Mouse (Mus musculus): ENCODE data around the gene Col19a1. TPM values are rescaled to one million over a fixed set of nuclear protein-coding genes. Genes with fewer than 3 reads are reported as not detected.

The Col19a1 gene
- polyA plus RNA-seq, 1 experiment, result not detected

DNA sequence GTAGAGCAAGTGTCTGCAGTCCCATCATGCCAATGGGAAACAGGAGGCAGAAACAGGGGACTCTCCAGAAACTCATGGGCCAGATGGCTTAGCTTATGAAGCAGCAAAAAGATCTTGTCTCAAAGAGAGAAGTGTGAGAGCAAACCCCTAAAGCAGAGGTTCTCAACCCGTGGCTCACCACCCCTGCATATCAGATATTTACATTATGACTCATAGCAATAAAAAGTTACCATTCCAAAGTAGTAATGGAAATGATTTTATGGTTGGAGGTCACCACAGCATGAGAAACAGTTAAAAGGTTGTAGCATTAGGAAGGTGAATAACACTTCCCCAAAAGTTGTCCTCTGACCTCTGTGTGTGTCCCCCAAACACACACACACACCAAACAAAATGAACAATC, 350.9 kb downstream of the Col19a1 start:
- Histone ChIP-seq H3K27ac (replicated peaks; ENCODE audit: low read depth, low read length) (no peak overlapping the region), H3K4me3 (ENCODE audit: insufficient read depth, low read depth, low read length) (no peak overlapping the region), H3K4me1 (ENCODE audit: control insufficient read depth, insufficient read depth, insufficient read length, low read length) (no peaks in the 10 kb centered on the region)

DNA sequence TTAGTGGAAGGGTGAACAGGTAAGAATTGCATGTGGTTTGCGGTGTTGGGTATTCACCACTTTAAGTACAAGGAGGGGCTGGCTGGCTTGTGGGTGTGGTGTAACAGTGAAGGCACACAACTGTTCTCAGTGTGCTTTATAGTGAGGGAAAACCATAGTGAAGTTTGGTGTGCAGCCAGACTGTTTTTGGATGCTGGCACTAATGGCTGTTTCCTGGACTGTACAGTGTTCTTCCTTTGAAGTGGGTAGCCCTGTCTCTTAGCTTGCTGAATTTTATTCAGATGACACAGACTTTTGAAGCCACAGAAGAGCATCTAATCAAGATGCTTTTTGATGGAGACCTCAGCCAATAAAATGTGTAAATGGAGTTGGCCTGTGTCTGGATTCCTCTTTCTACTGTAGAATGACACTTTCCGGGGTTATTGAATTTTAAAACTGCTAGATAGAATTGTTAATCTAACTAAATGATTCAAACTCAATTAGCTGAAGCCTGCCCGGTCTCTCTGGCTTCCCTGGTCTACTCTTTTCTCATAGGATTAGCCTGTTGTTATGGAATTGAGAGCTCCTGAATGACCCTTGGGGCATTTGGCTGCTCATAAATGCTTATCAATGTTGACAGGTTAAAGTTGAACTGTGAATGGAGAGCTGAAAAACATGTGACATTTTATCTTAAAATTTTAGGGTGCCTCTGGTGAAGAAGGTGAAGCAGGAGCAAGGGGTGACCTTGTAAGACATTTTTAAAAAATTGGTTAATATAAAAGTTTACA, 355.6 kb downstream of the Col19a1 start:
- Histone ChIP-seq H3K4me1 (ENCODE audit: control insufficient read depth, insufficient read depth, insufficient read length, low read length) (no peaks in the 10 kb centered on the region), H3K4me3 (ENCODE audit: insufficient read depth, low read depth, low read length) (no peak overlapping the region), H3K27ac (replicated peaks; ENCODE audit: low read depth, low read length) (no peak overlapping the region)

DNA sequence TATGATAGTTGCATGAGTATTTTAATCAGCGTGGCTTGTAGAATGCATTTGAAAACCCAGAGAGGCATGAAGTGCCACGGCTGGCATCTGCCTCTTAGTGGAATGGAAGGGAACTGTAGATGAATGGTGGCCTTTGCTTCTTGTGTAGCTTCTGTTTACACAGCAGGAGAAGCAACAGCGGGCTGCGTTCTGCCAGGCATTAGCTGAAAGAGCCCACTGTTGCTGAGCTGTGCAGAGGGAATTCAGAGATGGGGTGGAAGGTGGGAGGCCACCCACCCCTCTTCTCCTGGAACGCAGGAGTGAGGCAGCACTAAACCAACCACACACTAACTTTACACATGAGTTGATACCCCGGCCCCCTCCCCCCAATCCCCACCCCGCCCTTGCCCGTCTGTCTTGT, 356.8 kb downstream of the Col19a1 start:
- Histone ChIP-seq H3K4me3 (ENCODE audit: insufficient read depth, low read depth, low read length) (no peak overlapping the region), H3K4me1 (ENCODE audit: control insufficient read depth, insufficient read depth, insufficient read length, low read length) (no peaks in the 10 kb centered on the region), H3K27ac (replicated peaks; ENCODE audit: low read depth, low read length) (no peak overlapping the region)

DNA sequence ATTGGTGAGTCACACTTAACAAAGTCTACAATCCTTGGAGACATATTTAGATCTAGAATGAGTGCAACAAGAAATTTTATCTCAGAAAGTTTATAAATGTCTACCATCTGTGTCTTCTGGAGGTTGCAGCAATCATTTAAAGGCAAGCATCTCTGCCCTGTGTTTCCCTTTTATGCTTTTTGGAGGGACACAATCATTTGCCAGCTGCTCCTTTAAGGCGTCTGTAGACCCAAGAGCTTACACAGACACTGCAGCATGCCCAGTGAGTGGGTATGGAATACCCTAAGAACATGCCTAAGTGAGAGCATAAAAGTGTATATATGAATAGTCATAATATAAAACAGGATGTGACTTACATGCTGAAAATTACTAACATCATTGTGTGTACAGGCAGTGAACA, 357.7 kb downstream of the Col19a1 start:
- Histone ChIP-seq H3K4me3 (ENCODE audit: insufficient read depth, low read depth, low read length) (no peak overlapping the region), H3K27ac (replicated peaks; ENCODE audit: low read depth, low read length) (no peak overlapping the region), H3K4me1 (ENCODE audit: control insufficient read depth, insufficient read depth, insufficient read length, low read length) (no peaks in the 10 kb centered on the region)

DNA sequence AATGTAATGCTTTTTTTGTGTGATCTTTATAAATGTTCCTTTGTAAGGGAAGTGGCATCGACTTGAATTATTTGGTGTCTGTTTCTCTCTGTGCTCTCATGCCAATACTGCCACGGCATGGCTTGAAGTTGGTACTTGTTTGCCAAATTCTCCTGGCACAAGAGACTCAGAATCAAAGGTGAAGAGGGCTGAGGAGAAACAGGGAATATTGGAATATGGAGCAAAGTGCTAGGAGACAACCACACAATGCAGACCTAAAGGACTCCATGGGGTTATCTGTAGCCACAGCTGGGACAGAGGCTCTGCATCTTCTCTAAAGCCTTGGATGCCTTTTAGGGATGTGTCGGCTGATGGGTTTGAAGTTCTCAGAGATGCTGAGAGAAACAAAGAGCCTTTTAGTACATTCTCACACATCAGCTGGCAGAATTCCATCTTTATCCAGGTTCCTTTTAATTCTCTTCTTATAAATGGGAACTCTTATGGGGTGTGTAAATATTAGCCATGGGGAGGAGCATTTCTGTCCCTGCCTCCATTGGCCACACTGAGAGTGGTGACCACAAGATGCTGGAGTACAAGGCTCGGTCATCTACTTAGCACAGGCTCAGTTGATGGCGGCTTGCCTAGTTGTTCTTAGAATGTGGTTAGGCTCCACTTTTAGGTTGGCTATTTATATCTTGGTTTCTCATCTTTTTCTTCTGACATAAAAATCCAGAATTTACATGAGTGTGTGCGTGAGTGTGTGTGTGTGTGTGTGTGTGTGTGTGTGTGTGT, 360.1 kb downstream of the Col19a1 start:
- no peak overlapping the region for H3K27ac ChIP-seq (replicated peaks; ENCODE audit: low read depth, low read length)

DNA sequence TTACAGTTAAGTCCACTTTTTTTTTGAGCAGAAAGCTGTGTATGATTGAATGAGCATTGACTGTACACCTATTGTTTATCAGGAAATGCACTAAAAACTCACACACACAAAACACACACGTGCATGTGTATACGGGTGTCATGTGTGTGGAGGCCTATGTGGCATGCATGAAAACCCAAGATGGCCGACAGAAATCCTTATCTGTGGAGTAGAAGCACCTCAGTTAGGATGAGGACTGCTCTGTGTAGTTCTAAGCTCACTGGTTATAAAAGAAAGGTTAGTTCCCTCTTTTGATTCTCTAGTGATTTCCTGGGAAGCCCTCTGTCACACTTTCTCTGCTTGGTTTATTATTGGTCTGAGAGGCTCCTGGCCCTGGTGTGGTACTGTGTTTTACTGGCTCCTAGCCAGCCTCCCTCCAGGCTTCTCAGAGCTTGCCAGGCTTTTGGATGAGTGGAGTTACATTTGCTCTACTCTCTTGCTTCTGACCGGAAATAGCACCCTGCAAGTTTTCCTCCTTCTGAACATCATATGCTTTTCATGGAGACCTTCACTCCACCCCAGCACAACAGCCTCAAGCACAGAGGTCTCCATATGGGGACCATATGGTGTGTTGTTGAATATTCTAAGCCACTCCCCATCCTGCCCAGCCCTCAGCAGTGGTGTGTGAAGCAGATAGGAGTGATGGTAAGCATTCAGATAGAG, 361.3 kb downstream of the Col19a1 start:
- Histone ChIP-seq H3K27ac (replicated peaks; ENCODE audit: low read depth, low read length) (no peak overlapping the region), H3K4me3 (ENCODE audit: insufficient read depth, low read depth, low read length) (no peak overlapping the region), H3K4me1 (ENCODE audit: control insufficient read depth, insufficient read depth, insufficient read length, low read length) (no peaks in the 10 kb centered on the region)

More for the DNA sequence above, 360.1 kb downstream of the Col19a1 start:
- Histone ChIP-seq H3K4me3 (ENCODE audit: insufficient read depth, low read depth, low read length) (no peak overlapping the region), H3K4me1 (ENCODE audit: control insufficient read depth, insufficient read depth, insufficient read length, low read length) (no peaks in the 10 kb centered on the region)

DNA sequence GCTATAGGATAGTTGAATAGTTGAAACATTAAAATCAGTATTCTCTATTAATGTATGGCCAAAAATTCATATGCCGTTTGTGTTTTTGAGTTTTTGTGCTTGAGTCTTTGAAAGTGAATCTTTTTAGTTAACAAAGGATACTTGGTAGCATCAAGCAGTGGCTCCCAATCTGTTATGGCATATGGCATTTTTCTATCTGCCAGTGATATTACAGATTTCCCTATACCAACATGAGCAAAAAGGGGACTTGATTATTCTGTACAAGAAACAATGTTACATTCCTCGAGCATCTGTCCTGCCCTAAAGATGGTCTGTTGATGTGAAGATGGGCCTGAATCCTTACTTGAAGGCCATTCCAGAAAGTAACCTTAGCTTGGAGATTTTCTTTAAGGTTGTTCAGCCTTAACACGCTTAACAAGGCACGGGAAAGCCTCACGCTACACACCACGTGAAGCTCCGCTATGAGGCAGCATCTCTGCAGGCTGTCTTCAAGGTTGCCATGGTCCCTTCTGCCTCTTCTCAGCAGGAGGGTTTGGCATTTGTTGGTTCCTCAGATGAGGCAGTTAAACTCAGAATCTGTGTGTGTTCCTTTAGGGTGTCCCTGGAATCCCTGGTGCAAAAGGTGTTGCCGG, 364.2 kb downstream of the Col19a1 start:
- Histone ChIP-seq H3K27ac (replicated peaks; ENCODE audit: low read depth, low read length) (no peak overlapping the region), H3K4me1 (ENCODE audit: control insufficient read depth, insufficient read depth, insufficient read length, low read length) (no peaks in the 10 kb centered on the region), H3K4me3 (ENCODE audit: insufficient read depth, low read depth, low read length) (no peak overlapping the region)

DNA sequence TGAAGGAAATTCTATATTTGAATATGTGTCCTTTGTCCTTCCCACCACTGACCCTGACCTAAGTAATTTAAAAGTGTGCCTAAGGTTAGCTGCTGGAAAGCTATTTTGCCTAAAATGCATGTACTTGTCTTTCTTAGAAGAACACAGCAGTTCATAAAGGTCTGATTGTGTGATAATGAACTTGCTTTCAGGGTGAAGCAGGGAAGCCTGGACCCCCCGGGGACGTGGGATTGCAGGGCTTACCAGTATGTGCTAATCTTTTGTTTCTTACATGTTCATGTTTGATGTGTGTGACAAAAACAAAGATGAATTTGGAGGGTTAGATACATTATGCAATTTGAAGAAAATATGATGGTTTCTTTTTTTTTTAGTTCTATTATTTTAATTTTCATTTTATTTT, 365.0 kb downstream of the Col19a1 start:
- Histone ChIP-seq H3K27ac (replicated peaks; ENCODE audit: low read depth, low read length) (no peak overlapping the region), H3K4me1 (ENCODE audit: control insufficient read depth, insufficient read depth, insufficient read length, low read length) (no peaks in the 10 kb centered on the region), H3K4me3 (ENCODE audit: insufficient read depth, low read depth, low read length) (no peak overlapping the region)

DNA sequence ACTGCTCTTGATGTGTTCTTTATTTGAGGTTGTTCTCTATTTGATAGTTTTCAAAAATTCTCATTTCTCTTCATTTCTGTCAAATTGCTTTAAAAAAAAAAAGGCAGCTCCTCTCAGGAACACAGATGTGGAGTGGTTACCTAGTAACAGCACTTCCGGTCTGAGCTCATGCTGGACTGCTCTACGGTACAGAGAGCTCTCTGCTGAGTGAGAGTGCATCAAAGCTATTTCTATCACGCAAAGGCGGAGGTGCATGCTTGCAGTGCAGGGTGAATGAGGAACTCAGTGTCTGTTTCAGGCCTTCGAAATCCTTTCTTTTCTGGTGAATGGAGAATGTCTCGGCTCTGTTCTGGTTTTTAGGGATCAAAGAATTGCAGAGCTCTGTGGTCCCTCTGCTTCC, 368.2 kb downstream of the Col19a1 start:
- no peak overlapping the region for H3K4me3 ChIP-seq (ENCODE audit: insufficient read depth, low read depth, low read length)
- no peaks in the 10 kb centered on the region for H3K4me1 ChIP-seq (ENCODE audit: control insufficient read depth, insufficient read depth, insufficient read length, low read length)
- H3K27ac ChIP-seq (replicated peaks; ENCODE audit: low read depth, low read length), result no peak overlapping the region

Other genes starting within 250 kb of the Col19a1 start
- gene Lmbrd1, start 91.2 kb upstream of the Col19a1 start, polyA plus RNA-seq (2012; ENCODE audit: insufficient read depth, insufficient read length, missing spikeins), result 43.1 and 58.2 TPM in 2 replicates